ENCODE assay signal across 32 mouse cellular contexts in the genomic region with DNA sequence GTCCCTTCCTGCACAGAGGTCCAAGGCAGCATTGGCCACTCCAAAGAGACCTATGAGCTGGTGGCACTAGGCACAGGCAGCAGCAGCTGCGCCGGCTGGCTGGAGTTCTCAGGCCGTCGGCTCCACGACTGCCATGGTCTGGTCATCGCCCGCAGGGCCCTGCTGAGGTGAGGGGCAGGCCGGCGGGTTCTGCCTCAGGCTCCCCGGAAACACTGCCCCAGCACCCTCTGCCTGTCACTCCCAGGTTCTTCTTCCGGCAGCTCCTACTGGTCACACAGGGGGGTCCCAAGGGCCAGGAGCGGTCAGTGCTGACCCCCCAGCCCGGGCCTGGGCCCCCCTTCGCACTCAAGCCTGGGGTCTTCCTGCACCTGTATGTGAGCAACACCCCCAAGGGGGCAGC. TPM values are rescaled to one million over a fixed set of nuclear protein-coding genes. Genes with fewer than 3 reads are reported as not detected.
DNase-seq lines count a peak whose midpoint lies in the region; ATAC-seq and TF ChIP-seq lines count a peak whose summit lies in the region.
"Had no signal": no experiment of that assay in that cellular context is flagged by ENCODE, and none has a peak within 500 bp of the region (broad histone marks: within the 10 kb centered on the region; RNA-seq: fewer than 3 reads in every experiment).

No protein-coding gene starts in this region.

- WGBS in hindbrain, postnatal 0 days = 68% methylated on average over 14 of the region's 14 CpGs
- 69% methylated on average over 14 of the region's 14 CpGs for WGBS in hindbrain, embryonic 13.5 days
- 70% methylated on average over 14 of the region's 14 CpGs for WGBS in midbrain, embryonic 11.5 days
- WGBS in midbrain, postnatal 0 days = 76% methylated on average over 14 of the region's 14 CpGs

- no peaks in the 10 kb centered on the region for H3K36me3 ChIP-seq in hindbrain, postnatal 0 days (ENCODE audit: insufficient read depth, low read length)
- H3K36me3 ChIP-seq in hindbrain, embryonic 13.5 days = no peaks in the 10 kb centered on the region
- H3K36me3 ChIP-seq in midbrain, embryonic 11.5 days (ENCODE audit: control insufficient read depth, insufficient read depth, low read length) = no peaks in the 10 kb centered on the region
- no peaks in the 10 kb centered on the region for H3K36me3 ChIP-seq in midbrain, postnatal 0 days (ENCODE audit: insufficient read depth, low read length)
- H3K36me3 ChIP-seq: embryonic facial prominence, embryonic 15.5 days; G1E had no signal

- H3K27ac ChIP-seq in hindbrain, postnatal 0 days = no peak overlapping the region
- H3K27ac ChIP-seq in hindbrain, embryonic 13.5 days = no peak overlapping the region
- H3K27ac ChIP-seq in midbrain, embryonic 11.5 days (ENCODE audit: low read depth, low read length) = no peak overlapping the region
- H3K27ac ChIP-seq in midbrain, postnatal 0 days (ENCODE audit: low read depth, low read length) = no peak overlapping the region
- H3K27ac ChIP-seq: embryonic facial prominence, embryonic 15.5 days; gastrocnemius, adult 2 months had no signal

- H3K4me3 ChIP-seq in hindbrain, postnatal 0 days (ENCODE audit: low read length) = no peak overlapping the region
- no peak overlapping the region for H3K4me3 ChIP-seq in hindbrain, embryonic 13.5 days
- H3K4me3 ChIP-seq in midbrain, embryonic 11.5 days (ENCODE audit: low read depth, low read length) = no peak overlapping the region
- H3K4me3 ChIP-seq in midbrain, postnatal 0 days (ENCODE audit: low read depth, low read length) = no peak overlapping the region
- H3K4me3 ChIP-seq: embryonic facial prominence, embryonic 15.5 days; gastrocnemius, adult 2 months had no signal

- no peaks in the 10 kb centered on the region for H3K4me1 ChIP-seq in hindbrain, postnatal 0 days (ENCODE audit: insufficient read depth, low read length)
- H3K4me1 ChIP-seq in hindbrain, embryonic 13.5 days (replicated peaks) = no peaks in the 10 kb centered on the region
- H3K4me1 ChIP-seq in midbrain, embryonic 11.5 days (ENCODE audit: control insufficient read depth, insufficient read depth, low read length) = no peaks in the 10 kb centered on the region
- H3K4me1 ChIP-seq in midbrain, postnatal 0 days (ENCODE audit: insufficient read depth, low read length) = no peaks in the 10 kb centered on the region
- H3K4me1 ChIP-seq: embryonic facial prominence, embryonic 15.5 days had no signal

- H3K4me2 ChIP-seq in hindbrain, postnatal 0 days (ENCODE audit: low read depth, low read length) = no peak overlapping the region
- H3K4me2 ChIP-seq in hindbrain, embryonic 13.5 days = no peak overlapping the region
- no peak overlapping the region for H3K4me2 ChIP-seq in midbrain, embryonic 11.5 days
- no peak overlapping the region for H3K4me2 ChIP-seq in midbrain, postnatal 0 days (ENCODE audit: low read depth, low read length, poor library complexity, severe bottlenecking)
- H3K4me2 ChIP-seq: embryonic facial prominence, embryonic 15.5 days; heart, embryonic 11.5 days had no signal

- H3K27me3 ChIP-seq in hindbrain, postnatal 0 days (ENCODE audit: insufficient read depth, low read length) = no peaks in the 10 kb centered on the region
- H3K27me3 ChIP-seq in hindbrain, embryonic 13.5 days = no peaks in the 10 kb centered on the region
- no peaks in the 10 kb centered on the region for H3K27me3 ChIP-seq in midbrain, embryonic 11.5 days (ENCODE audit: control insufficient read depth, insufficient read depth, low read length)
- no peaks in the 10 kb centered on the region for H3K27me3 ChIP-seq in midbrain, postnatal 0 days (ENCODE audit: insufficient read depth, low read length)

- DNase-seq in heart, adult 11 months = peak; percentile 82
- DNase-seq in heart, adult 18-20 months = no peak
- no peak for DNase-seq in hindbrain, postnatal 0 days (ENCODE audit: low spot score)
- DNase-seq in midbrain, embryonic 11.5 days (ENCODE audit: low spot score, missing footprints) = no peak
- DNase-seq in midbrain, postnatal 0 days (ENCODE audit: low spot score) = no peak
- DNase-seq in cerebellum, postnatal 25 days = no peak
- DNase-seq: adrenal gland, postnatal 14 days; cerebellum, adult 11 months; cerebellum, adult 2 months; cerebellum, adult 9-11 months; cerebellum, postnatal 36 days; embryo, embryonic 11 days; forebrain, postnatal 0 days; gastrocnemius, adult 2 months; gastrocnemius, postnatal 14 days had no signal

- no peak for TF ChIP-seq CTCF in hindbrain, postnatal 0 days (IDR thresholded peaks at IDR 0.05; ENCODE audit: low read depth)
- no peak for TF ChIP-seq CTCF in midbrain, postnatal 0 days (IDR thresholded peaks at IDR 0.05)

- ATAC-seq in hindbrain, postnatal 0 days = peak; percentile 27; the same call in 1 of the 2 replicates
- ATAC-seq in hindbrain, embryonic 13.5 days (ENCODE audit: low FRiP score) = no peak
- 0 out of 2 replicates have a peak, but pooled peaks have one; percentile 24 for ATAC-seq in midbrain, embryonic 11.5 days (ENCODE audit: low FRiP score)
- no peak for ATAC-seq in midbrain, postnatal 0 days (ENCODE audit: low FRiP score)
- ATAC-seq: forebrain, embryonic 14.5 days; forebrain, postnatal 0 days; intestine, postnatal 0 days; Patski had no signal

- H3K9me3 ChIP-seq in hindbrain, postnatal 0 days (ENCODE audit: low read length) = no peaks in the 10 kb centered on the region
- no peaks in the 10 kb centered on the region for H3K9me3 ChIP-seq in hindbrain, embryonic 13.5 days
- H3K9me3 ChIP-seq in midbrain, embryonic 11.5 days (ENCODE audit: control insufficient read depth, low read length) = no peaks in the 10 kb centered on the region
- no peaks in the 10 kb centered on the region for H3K9me3 ChIP-seq in midbrain, postnatal 0 days (ENCODE audit: low read length)
- H3K9me3 ChIP-seq: embryonic facial prominence, embryonic 15.5 days; G1E had no signal

- no peak overlapping the region for H3K9ac ChIP-seq in hindbrain, postnatal 0 days (replicated peaks; ENCODE audit: low read length)
- no peak overlapping the region for H3K9ac ChIP-seq in hindbrain, embryonic 13.5 days
- no peak overlapping the region; the same call in 1 of the 2 replicates for H3K9ac ChIP-seq in midbrain, embryonic 11.5 days (ENCODE audit: low read length)
- H3K9ac ChIP-seq in midbrain, postnatal 0 days (replicated peaks; ENCODE audit: low read length, poor library complexity, severe bottlenecking) = no peak overlapping the region
- H3K9ac ChIP-seq: embryonic facial prominence, embryonic 15.5 days; forebrain, postnatal 0 days had no signal

RNA-seq across cellular contexts. Expression of gene Adad2, which starts 2.5 kb away (rescaled TPM):
- total RNA-seq in heart, adult 18-20 months (2021) = not detected
- total RNA-seq in hindbrain, postnatal 0 days (2014; rRNA removed) = 0.63 and 1.0 TPM in 2 replicates
- 0.11 TPM in 1 of 2 replicates, not detected in the other for polyA plus RNA-seq in hindbrain, postnatal 0 days (2015; fragmentation: Nextera tagmentation; extraction: Ambion mirVana)
- polyA plus RNA-seq in hindbrain, embryonic 13.5 days (2015; fragmentation: Nextera tagmentation; extraction: Ambion mirVana) = not detected in 2 replicates
- polyA plus RNA-seq in midbrain, embryonic 11.5 days (2014; fragmentation: Nextera tagmentation; extraction: Ambion mirVana) = 0.11 and 0.27 TPM in 2 replicates
- 0.33 and 1.0 TPM in 2 replicates for total RNA-seq in midbrain, postnatal 0 days (2014; rRNA removed)
- 0.22 and 0.23 TPM in 2 replicates for polyA plus RNA-seq in midbrain, postnatal 0 days (2015; fragmentation: Nextera tagmentation; extraction: Ambion mirVana)
- total RNA-seq: adrenal gland, adult 18-20 months; adrenal gland, postnatal 14 days; adrenal gland, postnatal 4 days; forebrain, postnatal 0 days; G1E; gastrocnemius, adult 2 months; gastrocnemius, postnatal 14 days; heart, adult 8-10 months; heart, postnatal 25 days; hematopoietic stem cell, adult 5-6 weeks had no signal
- polyA plus RNA-seq: forebrain, embryonic 11.5 days; frontal cortex, adult 2 months; G1E; heart, embryonic 11.5 days; heart, embryonic 14.5 days; heart, postnatal 0 days; Patski had no signal

RNA-seq across cellular contexts. Expression of gene Taf1c, which starts 10.1 kb away (rescaled TPM):
- 1 to 10 TPM; 3.5 to 4.5 TPM for total RNA-seq in heart, adult 18-20 months (2021)
- 19.8 and 29.7 TPM in 2 replicates for total RNA-seq in hindbrain, postnatal 0 days (2014; rRNA removed)
- 7.9 and 9.4 TPM in 2 replicates for polyA plus RNA-seq in hindbrain, postnatal 0 days (2015; fragmentation: Nextera tagmentation; extraction: Ambion mirVana)
- 12.6 and 14.5 TPM in 2 replicates for polyA plus RNA-seq in hindbrain, embryonic 13.5 days (2015; fragmentation: Nextera tagmentation; extraction: Ambion mirVana)
- 11.1 and 13.4 TPM in 2 replicates for polyA plus RNA-seq in midbrain, embryonic 11.5 days (2014; fragmentation: Nextera tagmentation; extraction: Ambion mirVana)
- total RNA-seq in midbrain, postnatal 0 days (2014; rRNA removed) = 20.1 and 22.5 TPM in 2 replicates
- 9.6 and 10.2 TPM in 2 replicates for polyA plus RNA-seq in midbrain, postnatal 0 days (2015; fragmentation: Nextera tagmentation; extraction: Ambion mirVana)

RNA-seq across cellular contexts. Expression of gene Kcng4, which starts 20.4 kb away (rescaled TPM):
- total RNA-seq in heart, adult 18-20 months (2021) = under 1 TPM in 1 of 2 experiments, not detected in 1; 0.15 TPM
- total RNA-seq in hindbrain, postnatal 0 days (2014; rRNA removed) = 0.11 and 0.73 TPM in 2 replicates
- polyA plus RNA-seq in hindbrain, postnatal 0 days (2015; fragmentation: Nextera tagmentation; extraction: Ambion mirVana) = 0.19 and 0.21 TPM in 2 replicates
- polyA plus RNA-seq in hindbrain, embryonic 13.5 days (2015; fragmentation: Nextera tagmentation; extraction: Ambion mirVana) = 0.09 TPM in 1 of 2 replicates, not detected in the other
- polyA plus RNA-seq in midbrain, embryonic 11.5 days (2014; fragmentation: Nextera tagmentation; extraction: Ambion mirVana) = 0.15 and 0.18 TPM in 2 replicates
- total RNA-seq in midbrain, postnatal 0 days (2014; rRNA removed) = 0.61 and 1.6 TPM in 2 replicates
- 0.27 and 0.28 TPM in 2 replicates for polyA plus RNA-seq in midbrain, postnatal 0 days (2015; fragmentation: Nextera tagmentation; extraction: Ambion mirVana)
- total RNA-seq: hematopoietic stem cell, adult 5-6 weeks had no signal
- polyA plus RNA-seq: embryonic facial prominence, embryonic 11.5 days; G1E; heart, embryonic 11.5 days; heart, embryonic 14.5 days had no signal

RNA-seq across cellular contexts. Expression of gene Dnaaf1, which starts 40.1 kb away (rescaled TPM):
- total RNA-seq in heart, adult 18-20 months (2021) = under 1 TPM in 1 of 2 experiments, not detected in 1; 0.15 TPM
- total RNA-seq in hindbrain, postnatal 0 days (2014; rRNA removed) = 0.04 TPM in 1 of 2 replicates, not detected in the other
- polyA plus RNA-seq in hindbrain, postnatal 0 days (2015; fragmentation: Nextera tagmentation; extraction: Ambion mirVana) = 0.42 and 0.48 TPM in 2 replicates
- 0.29 and 0.31 TPM in 2 replicates for polyA plus RNA-seq in hindbrain, embryonic 13.5 days (2015; fragmentation: Nextera tagmentation; extraction: Ambion mirVana)
- 0.19 TPM in 1 of 2 replicates, not detected in the other for polyA plus RNA-seq in midbrain, embryonic 11.5 days (2014; fragmentation: Nextera tagmentation; extraction: Ambion mirVana)
- total RNA-seq in midbrain, postnatal 0 days (2014; rRNA removed) = 0.47 and 1.1 TPM in 2 replicates
- 0.51 and 0.60 TPM in 2 replicates for polyA plus RNA-seq in midbrain, postnatal 0 days (2015; fragmentation: Nextera tagmentation; extraction: Ambion mirVana)
- total RNA-seq: adrenal gland, adult 18-20 months; adrenal gland, postnatal 14 days; forebrain, postnatal 0 days; gastrocnemius, adult 2 months; gastrocnemius, postnatal 14 days; heart, adult 8-10 months; heart, postnatal 25 days; hematopoietic stem cell, adult 5-6 weeks had no signal
- polyA plus RNA-seq: embryonic facial prominence, embryonic 11.5 days; forebrain, embryonic 11.5 days had no signal

RNA-seq across cellular contexts. Expression of gene Hsdl1, which starts 40.1 kb away (rescaled TPM):
- 10 to 100 TPM; 21.3 to 22.9 TPM for total RNA-seq in heart, adult 18-20 months (2021)
- 127 and 144 TPM in 2 replicates for total RNA-seq in hindbrain, postnatal 0 days (2014; rRNA removed)
- polyA plus RNA-seq in hindbrain, postnatal 0 days (2015; fragmentation: Nextera tagmentation; extraction: Ambion mirVana) = 114 and 126 TPM in 2 replicates
- polyA plus RNA-seq in hindbrain, embryonic 13.5 days (2015; fragmentation: Nextera tagmentation; extraction: Ambion mirVana) = 138 and 150 TPM in 2 replicates
- 76.2 and 86.7 TPM in 2 replicates for polyA plus RNA-seq in midbrain, embryonic 11.5 days (2014; fragmentation: Nextera tagmentation; extraction: Ambion mirVana)
- total RNA-seq in midbrain, postnatal 0 days (2014; rRNA removed) = 164 and 176 TPM in 2 replicates
- 164 and 174 TPM in 2 replicates for polyA plus RNA-seq in midbrain, postnatal 0 days (2015; fragmentation: Nextera tagmentation; extraction: Ambion mirVana)

Comparison
In these comparisons a context has a peak if more than half of its experiments do, and no peak if none do; other contexts are left out.
1. ATAC-seq: peak in hindbrain, postnatal 0 days (single experiment) and midbrain, embryonic 11.5 days (single experiment); none in hindbrain, embryonic 13.5 days (single experiment) and midbrain, postnatal 0 days (single experiment).